Mouse (Mus musculus): Measurements from ENCODE around the gene Prrx1. TPM values are rescaled to one million over a fixed set of nuclear protein-coding genes. Genes with fewer than 3 reads are reported as not detected.

Prrx1 gene
- total and polyA plus RNA-seq, 3 experiments, result not detected

- Histone ChIP-seq H3K4me3 (ENCODE audit: control insufficient read depth in 1 of 2, insufficient read depth in 1 of 2, low read depth in 2 of 2, low read length in 2 of 2) (no peak overlapping the region), H3K36me3 (ENCODE audit: control insufficient read depth in 1 of 2, insufficient read depth in 2 of 2, low read length in 2 of 2) (no peaks in the 10 kb centered on the region), H3K4me1 (ENCODE audit: control insufficient read depth in 1 of 2, insufficient read depth in 2 of 2, low read length in 2 of 2) (no peaks in the 10 kb centered on the region), H3K79me2 (ENCODE audit: control insufficient read depth, insufficient read depth, low read length, poor library complexity) (no peaks in the 10 kb centered on the region), H3K27me3 (ENCODE audit: control insufficient read depth in 1 of 2, insufficient read depth in 2 of 2, low read length in 2 of 2) (no peaks in the 10 kb centered on the region), H3K9me3 (replicated peaks; ENCODE audit: insufficient read depth, low read length) (no peaks in the 10 kb centered on the region), H3K27ac (ENCODE audit: control insufficient read depth, low read depth, low read length) (no peak overlapping the region), H3K9ac (ENCODE audit: control insufficient read depth, low read depth, low read length, poor library complexity, severe bottlenecking) (no peak overlapping the region)
- no peak for DNase-seq (ENCODE audit: low read depth, low spot score)
- no peak for TF ChIP-seq MAX (IDR thresholded peaks at IDR 0.05; ENCODE audit: low read length)
- TF ChIP-seq ELF1 (IDR thresholded peaks at IDR 0.05; ENCODE audit: low read depth, low read length), result no peak
- TF ChIP-seq ETS1 (IDR thresholded peaks at IDR 0.05; ENCODE audit: low read depth, low read length), result no peak
- no peak for TF ChIP-seq MYB (IDR thresholded peaks at IDR 0.05; ENCODE audit: low read depth, low read length)
- TF ChIP-seq GABPA (IDR thresholded peaks at IDR 0.05; ENCODE audit: low read depth, low read length), result no peak
- no peak for TF ChIP-seq MAFK (IDR thresholded peaks at IDR 0.05; ENCODE audit: borderline replicate concordance, low read depth, low read length)
- no peak for TF ChIP-seq TCF12 (IDR thresholded peaks at IDR 0.05; ENCODE audit: low read depth, low read length)
- TF ChIP-seq SIN3A (IDR thresholded peaks at IDR 0.05; ENCODE audit: low read length), result no peak
- no peak for TF ChIP-seq MAZ (IDR thresholded peaks at IDR 0.05; ENCODE audit: low read depth, low read length)
- TF ChIP-seq CHD2 (IDR thresholded peaks at IDR 0.05; ENCODE audit: low read length), result no peak
- no peak for TF ChIP-seq NELFE (IDR thresholded peaks at IDR 0.05; ENCODE audit: low read depth, low read length)
- no peak for TF ChIP-seq E2F4 (IDR thresholded peaks at IDR 0.05; ENCODE audit: borderline replicate concordance, low read depth, low read length)
- TF ChIP-seq GATA1 (IDR thresholded peaks at IDR 0.05; ENCODE audit: low read depth, low read length), result no peak
- TF ChIP-seq POLR2A (IDR thresholded peaks at IDR 0.05; ENCODE audit: control insufficient read depth in 1 of 2, insufficient read depth in 1 of 2, low read depth in 1 of 2, low read length in 2 of 2, poor library complexity in 1 of 2), result no peak
Observed at GRCm38 (mm10) chr1:163231230-163231629, 82.3 kb downstream of the Prrx1 start.

DNA sequence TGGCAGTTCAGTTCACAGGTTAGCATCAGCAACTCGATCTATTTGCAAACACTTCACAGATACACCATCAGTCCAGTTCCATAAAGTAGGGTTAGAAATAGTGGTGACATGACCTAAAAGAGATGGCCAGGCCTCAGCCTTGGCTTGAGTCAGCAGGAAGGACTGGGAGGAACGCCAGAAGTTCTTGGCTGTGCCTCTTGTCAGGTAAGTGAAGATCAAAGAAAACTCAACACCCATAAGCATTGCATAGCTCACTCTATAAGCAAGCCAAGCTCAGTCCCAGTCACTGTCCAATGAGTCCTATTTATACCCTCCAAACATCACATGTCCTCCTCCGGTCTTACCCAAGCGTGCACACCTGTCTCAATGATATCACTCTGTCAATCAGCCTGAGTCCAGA is 87.2 kb downstream of the Prrx1 start:
- H3K36me3 ChIP-seq (ENCODE audit: control insufficient read depth in 1 of 2, insufficient read depth in 2 of 2, low read length in 2 of 2), result no peaks in the 10 kb centered on the region
- H3K79me2 ChIP-seq (ENCODE audit: control insufficient read depth, insufficient read depth, low read length, poor library complexity), result no peaks in the 10 kb centered on the region
- TF ChIP-seq MYC (IDR thresholded peaks at IDR 0.05; ENCODE audit: low read depth, low read length) (no peak), JUND (IDR thresholded peaks at IDR 0.05; ENCODE audit: low read depth, low read length) (no peak), TCF12 (IDR thresholded peaks at IDR 0.05; ENCODE audit: low read depth, low read length) (no peak), ELF1 (IDR thresholded peaks at IDR 0.05; ENCODE audit: low read depth, low read length) (no peak), KAT2A (conservative IDR thresholded peaks at IDR 0.05; ENCODE audit: low read depth, low read length) (no peak), E2F4 (IDR thresholded peaks at IDR 0.05; ENCODE audit: borderline replicate concordance, low read depth, low read length) (no peak), POLR2AphosphoS5 (IDR thresholded peaks at IDR 0.05; ENCODE audit: borderline replicate concordance, low read depth, low read length) (no peak), RCOR1 (IDR thresholded peaks at IDR 0.05; ENCODE audit: low read depth, low read length) (no peak), ZKSCAN1 (IDR thresholded peaks at IDR 0.05; ENCODE audit: low read depth, low read length) (no peak), ZNF384 (IDR thresholded peaks at IDR 0.05; ENCODE audit: low read depth, low read length) (no peak), EP300 (IDR thresholded peaks at IDR 0.05; ENCODE audit: low read depth in 1 of 2, low read length in 2 of 2) (no peak), MEF2A (IDR thresholded peaks at IDR 0.05; ENCODE audit: extremely low read depth, insufficient replicate concordance, low read depth, low read length, poor library complexity, severe bottlenecking) (no peak), GABPA (IDR thresholded peaks at IDR 0.05; ENCODE audit: low read depth, low read length) (no peak), USF1 (IDR thresholded peaks at IDR 0.05; ENCODE audit: low read depth, low read length) (no peak), BHLHE40 (IDR thresholded peaks at IDR 0.05; ENCODE audit: borderline replicate concordance, low read depth, low read length) (no peak)
- H3K9ac ChIP-seq (ENCODE audit: control insufficient read depth, low read depth, low read length, poor library complexity, severe bottlenecking), result no peak overlapping the region
- H3K27me3 ChIP-seq (ENCODE audit: control insufficient read depth in 1 of 2, insufficient read depth in 2 of 2, low read length in 2 of 2), result no peaks in the 10 kb centered on the region
- no peak overlapping the region for H3K4me3 ChIP-seq (ENCODE audit: control insufficient read depth in 1 of 2, insufficient read depth in 1 of 2, low read depth in 2 of 2, low read length in 2 of 2)
- no peak for DNase-seq (ENCODE audit: low read depth, low spot score)
- H3K27ac ChIP-seq (ENCODE audit: control insufficient read depth, low read depth, low read length), result no peak overlapping the region
- H3K4me1 ChIP-seq (ENCODE audit: control insufficient read depth in 1 of 2, insufficient read depth in 2 of 2, low read length in 2 of 2), result no peaks in the 10 kb centered on the region
- H3K9me3 ChIP-seq (replicated peaks; ENCODE audit: insufficient read depth, low read length), result no peaks in the 10 kb centered on the region
